Mouse (Mus musculus) small intestine, adult 2 months (tissue): Measurements from ENCODE around the gene Igf2r. TPM values are rescaled to one million over a fixed set of nuclear protein-coding genes. Genes with fewer than 3 reads are reported as not detected.
A peak's percentile ranks its signal among the peaks of the same experiment; 100 is the strongest.

ENCODE experiments used
- H3K27ac ChIP-seq: fragments of 200-500 bp; 2 replicates; pipeline ENCODE4 v1.5.1; 2012; ENCODE audit warnings: low read depth, low read length, control low read depth, inconsistent platforms; ENCODE audit not compliant: insufficient read depth
- H3K27me3 ChIP-seq: fragments of 200-500 bp; 2 replicates; pipeline ENCODE4 v1.6.1; 2012; ENCODE audit warnings: mild to moderate bottlenecking, moderate library complexity, low read length, inconsistent platforms; ENCODE audit not compliant: control insufficient read depth, insufficient read depth
- H3K36me3 ChIP-seq: fragments of 200-500 bp; 2 replicates; pipeline ENCODE4 v1.6.1; 2012; ENCODE audit warnings: mild to moderate bottlenecking, low read length, control low read depth, inconsistent platforms; ENCODE audit not compliant: control insufficient read depth, insufficient read depth
- H3K4me1 ChIP-seq: fragments of 200-500 bp; 2 replicates; pipeline ENCODE4 v1.6.1; 2012; ENCODE audit warnings: low read length, inconsistent platforms, mixed read lengths; ENCODE audit not compliant: control insufficient read depth, insufficient read depth, insufficient read length
- H3K4me3 ChIP-seq: fragments of 200-500 bp; 2 replicates; pipeline ENCODE4 v1.5.1; 2012; ENCODE audit warnings: low read depth, mild to moderate bottlenecking, control low read depth, inconsistent platforms, low read length, moderate library complexity
- CTCF ChIP-seq: fragments of 200-500 bp; IDR thresholded peaks from 2 replicates; pipeline ENCODE4 v1.5.1; 2012; ENCODE audit warnings: low read depth, mild to moderate bottlenecking, control low read depth, inconsistent platforms, low read length, moderate library complexity, mixed read lengths; ENCODE audit not compliant: insufficient replicate concordance, insufficient read length; ENCODE audit errors: extremely low read depth
- POLR2A ChIP-seq: fragments of 200-500 bp; IDR thresholded peaks from 2 replicates; pipeline ENCODE4 v1.6.1; 2012; ENCODE audit warnings: low read depth, mild to moderate bottlenecking, control low read depth, inconsistent platforms, low read length, moderate library complexity
- WGBS: fragments of 180-500 bp; shearing (Covaris S2); methylation state at CpG from one replicate; pipeline ENCODE4 v1.1.7; 2018; 5-methylcytosine and 5-hydroxymethylcytosine counted together
- polyA plus RNA-seq: library from polyadenylated mRNA; depleted of rRNA; stranded (reverse); fragments of >200 nt; gene quantifications from 2 replicates; pipeline ENCODE4 v1.2.3, GENCODE M21; 2012

Igf2r gene
- polyA plus RNA-seq, 1 experiment = 19.7 TPM

DNA sequence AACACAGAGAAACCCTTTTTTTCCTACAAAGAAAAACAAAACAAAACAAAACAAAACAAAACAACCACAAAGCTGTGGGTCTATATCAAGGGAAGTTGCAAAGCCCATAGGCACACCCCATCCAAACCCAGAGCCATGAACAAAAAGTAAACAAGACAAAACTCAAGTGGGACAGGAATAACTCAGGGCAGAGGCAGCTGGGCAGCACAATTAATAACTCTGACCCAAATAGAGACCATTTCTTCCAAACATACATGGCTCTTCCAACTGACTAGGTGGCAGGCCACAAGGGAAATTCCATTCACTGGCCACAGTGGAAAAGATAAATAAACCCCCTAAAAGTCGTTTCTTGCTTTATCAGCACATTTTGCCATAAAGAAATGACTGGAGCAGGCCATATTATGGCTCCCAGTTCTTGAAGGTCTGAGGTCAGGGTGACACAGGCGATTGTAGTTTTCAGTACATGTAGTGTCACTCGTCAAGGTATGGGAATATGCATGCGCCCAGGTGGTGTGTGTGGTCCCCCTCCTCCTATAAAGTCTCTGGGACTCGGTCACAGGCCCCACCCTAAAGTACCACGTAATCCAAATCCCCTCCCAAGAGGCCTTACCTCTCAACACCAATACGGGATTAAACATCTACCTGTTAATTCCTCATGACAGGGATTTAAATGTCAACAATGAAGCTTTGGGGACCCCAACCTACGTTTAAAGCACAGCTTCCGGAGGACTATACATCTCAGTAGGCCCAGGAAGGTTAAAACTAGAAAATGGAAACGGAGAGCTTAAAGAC, 8.9 kb downstream of the Igf2r start:
- peaks cover 15% of the 10 kb centered on the region for H3K4me1 ChIP-seq
- no peaks in the 10 kb centered on the region for H3K27me3 ChIP-seq
- no peak overlapping the region for H3K4me3 ChIP-seq
- H3K36me3 ChIP-seq = no peaks in the 10 kb centered on the region
- TF ChIP-seq CTCF = no peak
- no peak for TF ChIP-seq POLR2A
- H3K27ac ChIP-seq = peak overlapping the region; percentile 8; the same call in 1 of the 2 replicates
- 81% methylated on average over 10 of the region's 10 CpGs for WGBS

DNA sequence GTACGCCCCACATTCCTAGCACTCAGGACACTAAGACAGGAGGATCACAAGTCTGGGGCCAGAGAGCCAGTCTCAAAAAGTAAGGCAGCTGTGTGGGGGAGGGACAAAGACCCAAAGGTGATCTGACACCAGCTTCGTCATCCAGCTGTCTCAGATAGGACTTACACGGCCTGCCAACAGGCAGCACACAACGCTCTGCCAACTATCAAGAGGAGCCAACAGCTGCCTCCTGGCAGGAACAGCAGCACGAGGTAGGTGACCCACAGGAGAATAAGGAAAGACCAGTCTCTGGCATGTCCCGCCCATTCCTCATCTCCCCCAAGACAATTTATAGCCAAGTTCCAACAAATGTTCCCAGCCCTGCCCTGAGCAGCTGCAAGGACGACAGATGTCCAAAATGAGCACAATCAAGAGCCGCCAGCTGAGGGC, 9.8 kb downstream of the Igf2r start:
- 29% methylated on average over 8 of the region's 8 CpGs for WGBS
- Histone ChIP-seq H3K4me1 (peaks cover 23% of the 10 kb centered on the region), H3K27ac (peak overlapping the region; percentile 8; the same call in 1 of the 2 replicates), H3K4me3 (no peak overlapping the region), H3K27me3 (no peaks in the 10 kb centered on the region), H3K36me3 (no peaks in the 10 kb centered on the region)
- no peak for TF ChIP-seq CTCF
- no peak for TF ChIP-seq POLR2A

DNA sequence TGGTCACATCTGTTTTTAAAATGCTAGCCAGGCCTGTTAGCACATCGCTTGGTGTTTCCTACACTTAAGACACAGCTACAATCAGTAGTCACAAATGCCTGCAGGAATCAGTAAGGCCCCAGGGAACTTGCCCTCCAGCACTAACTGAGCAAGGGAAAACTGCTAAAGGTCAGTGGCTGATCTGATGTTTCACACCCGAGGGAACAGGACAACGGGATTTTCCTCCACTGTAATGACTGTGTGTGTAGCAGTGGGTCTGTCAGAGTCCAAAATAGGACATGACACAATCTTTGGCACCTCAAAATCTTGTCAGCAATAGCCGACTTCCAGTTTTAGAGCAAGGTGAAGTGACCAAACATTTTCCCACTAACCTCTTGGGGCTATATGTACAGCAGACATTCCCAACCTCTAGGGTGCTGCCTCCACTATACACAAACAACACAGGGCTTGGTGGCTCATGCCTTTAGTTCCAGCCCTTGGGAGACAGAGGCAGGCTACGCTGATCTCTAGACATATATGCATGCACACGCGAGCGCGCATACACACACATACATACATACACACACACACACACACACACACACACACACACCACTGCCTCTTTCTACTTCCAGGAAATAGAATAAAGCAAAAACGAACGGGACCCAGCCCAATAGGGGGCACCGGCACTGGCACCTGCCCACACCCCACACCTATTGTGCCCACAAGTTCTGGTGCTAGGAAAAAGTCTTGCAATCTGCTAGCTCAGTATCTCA, 10.6 kb downstream of the Igf2r start:
- Histone ChIP-seq H3K4me1 (peaks cover 26% of the 10 kb centered on the region), H3K36me3 (no peaks in the 10 kb centered on the region), H3K4me3 (no peak overlapping the region), H3K27ac (no peak overlapping the region), H3K27me3 (no peaks in the 10 kb centered on the region)
- no peak for TF ChIP-seq POLR2A
- 72% methylated on average over 12 of the region's 12 CpGs for WGBS

DNA sequence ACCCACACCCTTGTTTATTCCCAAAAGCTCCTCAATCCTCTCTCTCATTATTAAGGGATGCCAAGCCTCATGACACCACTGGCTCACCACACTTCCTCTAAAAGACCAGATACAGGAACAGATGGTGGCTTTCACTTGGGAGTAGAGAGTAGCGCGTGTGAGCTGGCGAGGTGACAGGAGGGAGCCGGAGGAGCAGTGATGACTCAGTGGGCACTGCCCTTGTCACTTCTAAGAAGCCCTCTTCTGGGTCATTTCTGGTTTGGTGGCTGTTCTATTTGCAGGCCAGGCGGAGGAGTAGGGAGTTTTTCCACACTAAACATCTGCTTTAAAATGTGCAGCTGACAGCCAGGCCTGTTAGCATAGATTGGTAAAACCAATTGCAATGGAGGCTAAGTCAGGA, 11.5 kb downstream of the Igf2r start:
- no peak overlapping the region for H3K27ac ChIP-seq
- no peak for TF ChIP-seq CTCF
- TF ChIP-seq POLR2A = no peak
- WGBS = 47% methylated on average over 5 of the region's 5 CpGs
- H3K27me3 ChIP-seq = no peaks in the 10 kb centered on the region
- H3K36me3 ChIP-seq = no peaks in the 10 kb centered on the region
- no peak overlapping the region for H3K4me3 ChIP-seq
- peaks cover 27% of the 10 kb centered on the region for H3K4me1 ChIP-seq

DNA sequence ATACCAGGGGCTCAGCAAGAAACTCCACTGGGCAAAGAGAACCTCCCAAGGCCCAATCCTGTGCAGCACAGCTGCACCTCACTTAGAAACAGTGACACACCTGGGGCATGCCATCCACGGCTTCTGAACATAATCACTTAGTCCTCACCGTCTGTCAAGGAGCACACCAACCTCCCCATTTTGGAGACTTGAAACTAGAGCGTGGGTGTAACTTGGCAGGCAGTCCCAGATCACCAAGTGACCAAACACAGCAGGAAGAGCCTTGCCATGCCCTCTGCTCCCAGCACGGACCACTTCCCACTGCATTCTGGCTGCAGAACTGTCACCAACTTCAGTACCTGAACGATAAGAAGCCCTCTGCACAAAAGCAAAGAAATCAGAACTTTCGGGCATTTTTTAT, 12.3 kb downstream of the Igf2r start:
- H3K4me1 ChIP-seq = peaks cover 31% of the 10 kb centered on the region
- 73% methylated on average over 6 of the region's 6 CpGs for WGBS
- no peaks in the 10 kb centered on the region for H3K27me3 ChIP-seq
- no peak overlapping the region for H3K4me3 ChIP-seq
- H3K36me3 ChIP-seq = no peaks in the 10 kb centered on the region
- TF ChIP-seq CTCF (no peak), POLR2A (no peak)
- H3K27ac ChIP-seq = no peak overlapping the region

DNA sequence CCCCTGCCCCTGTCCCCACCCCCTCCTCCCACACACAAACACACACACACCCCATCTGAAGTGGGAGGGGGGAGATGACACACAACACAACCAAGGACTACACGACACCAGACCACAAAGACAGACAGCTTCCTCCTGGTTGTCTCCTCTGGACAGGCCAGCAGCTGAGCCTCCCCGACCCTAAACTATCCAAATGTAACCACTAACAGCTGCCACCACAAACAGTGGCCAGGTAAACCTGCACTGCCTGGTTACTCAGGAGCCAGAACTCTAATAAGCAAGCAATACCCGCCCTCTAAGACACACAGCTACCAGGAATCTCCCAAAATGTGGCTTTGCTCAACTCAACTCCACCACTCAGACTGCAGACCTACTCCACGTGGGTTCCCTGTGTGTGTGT, 13.5 kb downstream of the Igf2r start:
- Histone ChIP-seq H3K4me3 (no peak overlapping the region), H3K36me3 (no peaks in the 10 kb centered on the region), H3K27me3 (no peaks in the 10 kb centered on the region), H3K27ac (0 out of 2 replicates have a peak overlapping the region, but pooled peaks have one; percentile 7), H3K4me1 (peaks cover 30% of the 10 kb centered on the region)
- 66% methylated on average over 4 of the region's 4 CpGs for WGBS
- TF ChIP-seq POLR2A = no peak
- TF ChIP-seq CTCF = no peak

DNA sequence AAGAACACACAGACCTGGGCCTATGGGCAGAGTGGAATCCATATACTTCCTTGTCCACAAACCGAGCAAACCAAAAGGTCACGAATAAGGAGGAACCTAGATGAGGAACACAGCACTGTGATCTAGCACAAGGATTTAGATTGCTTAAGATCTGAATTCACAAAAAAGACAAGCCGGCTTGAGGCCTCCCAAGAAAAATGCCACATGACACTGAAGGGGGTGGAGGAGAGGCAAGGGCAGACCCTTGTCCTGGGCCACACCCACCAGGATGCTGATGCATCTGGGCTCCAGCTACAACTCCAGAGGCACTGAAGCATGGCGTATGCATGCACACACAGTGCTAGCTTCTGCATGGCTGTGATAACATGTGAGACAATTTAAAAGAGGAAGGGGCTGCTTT, 14.3 kb downstream of the Igf2r start:
- Histone ChIP-seq H3K27ac (no peak overlapping the region), H3K4me1 (peaks cover 34% of the 10 kb centered on the region), H3K36me3 (no peaks in the 10 kb centered on the region), H3K4me3 (no peak overlapping the region), H3K27me3 (no peaks in the 10 kb centered on the region)
- 52% methylated on average over 4 of the region's 4 CpGs for WGBS
- no peak for TF ChIP-seq CTCF
- TF ChIP-seq POLR2A = no peak
